Mouse (Mus musculus): ENCODE data around the gene Bag3. TPM values are rescaled to one million over a fixed set of nuclear protein-coding genes. Genes with fewer than 3 reads are reported as not detected.

Bag3 gene
- polyA plus RNA-seq, 1 experiment, result 27.6 TPM

DNA sequence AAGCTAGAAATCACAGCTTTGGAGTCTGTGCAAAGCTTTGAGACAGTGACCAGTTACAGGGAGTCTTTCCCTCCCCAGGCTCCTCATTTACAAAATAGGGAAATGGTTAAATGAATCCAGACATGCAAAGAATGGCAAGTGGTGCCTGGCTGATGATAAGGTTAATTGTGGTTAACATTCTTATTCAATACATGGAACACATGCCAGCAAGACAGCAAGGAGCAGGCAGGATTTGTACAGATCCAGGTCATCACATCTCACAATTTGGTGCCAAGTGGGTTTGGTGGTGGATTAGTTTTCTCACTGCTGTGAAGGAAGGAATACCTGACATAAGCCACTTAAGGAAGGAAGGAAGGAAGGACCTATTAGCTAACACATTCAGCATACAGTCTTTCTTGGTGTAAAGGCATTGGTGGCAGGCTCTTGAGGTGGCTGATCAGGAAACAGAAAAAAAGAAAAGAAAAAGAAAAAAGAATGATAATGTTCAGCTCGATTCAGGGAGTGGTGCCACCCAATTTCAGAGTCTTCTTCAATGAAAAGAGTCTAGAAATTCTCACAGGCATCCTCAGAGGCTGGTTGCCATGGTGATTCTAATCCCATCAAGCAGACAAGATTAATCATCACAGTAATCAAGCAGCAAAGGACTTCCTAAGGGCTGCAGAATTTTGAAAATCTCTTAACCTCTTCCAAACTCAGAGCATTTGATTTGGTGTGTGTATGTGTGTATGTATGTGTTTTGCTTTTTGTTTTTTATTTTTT lies 27.1 kb downstream of the Bag3 start:
- TF ChIP-seq POLR2A (IDR thresholded peaks at IDR 0.05; ENCODE audit: low read depth, low read length), result no peak
- no peak for TF ChIP-seq CTCF (conservative IDR thresholded peaks at IDR 0.05; ENCODE audit: insufficient read depth, insufficient read length, low read depth, low read length)
- H3K27me3 ChIP-seq (replicated peaks; ENCODE audit: control insufficient read depth, insufficient read depth, low read length), result no peaks in the 10 kb centered on the region
- H3K4me3 ChIP-seq (ENCODE audit: insufficient read depth, low read depth, low read length), result no peak overlapping the region
- 56% methylated on average over 1 of the region's 1 CpGs for WGBS
- H3K36me3 ChIP-seq (ENCODE audit: control insufficient read depth, insufficient read depth, low read length), result peaks cover 4% of the 10 kb centered on the region
- H3K4me1 ChIP-seq (ENCODE audit: control insufficient read depth, insufficient read depth, low read length), result peaks cover 7% of the 10 kb centered on the region; the same call in 1 of the 2 replicates
- no peak overlapping the region for H3K27ac ChIP-seq (ENCODE audit: insufficient read depth, low read depth, low read length)
- DNase-seq, result no peak

DNA sequence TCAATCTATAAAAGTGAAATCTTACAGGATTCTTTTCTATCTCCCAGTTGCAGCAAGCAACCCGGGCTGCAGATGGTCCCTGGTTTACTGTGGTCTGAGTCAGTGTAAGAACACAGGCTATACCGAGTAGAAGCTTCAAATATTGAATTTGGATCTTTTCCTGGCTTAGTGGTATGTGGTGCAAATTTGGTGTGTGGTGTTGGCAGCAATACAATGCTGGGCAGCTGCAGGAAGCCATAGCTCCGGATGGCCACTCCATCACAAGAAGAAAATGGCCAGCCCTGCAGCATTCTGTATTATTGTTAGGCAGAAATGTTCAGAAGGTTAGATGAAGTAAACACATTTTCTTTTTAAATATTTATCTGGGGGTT lies 27.7 kb downstream of the Bag3 start:
- WGBS, result 65% methylated on average over 3 of the region's 3 CpGs
- TF ChIP-seq CTCF (conservative IDR thresholded peaks at IDR 0.05; ENCODE audit: insufficient read depth, insufficient read length, low read depth, low read length) (no peak), POLR2A (IDR thresholded peaks at IDR 0.05; ENCODE audit: low read depth, low read length) (no peak)
- no peak overlapping the region for H3K27ac ChIP-seq (ENCODE audit: insufficient read depth, low read depth, low read length)
- H3K36me3 ChIP-seq (ENCODE audit: control insufficient read depth, insufficient read depth, low read length), result peaks cover 2% of the 10 kb centered on the region
- H3K4me3 ChIP-seq (ENCODE audit: insufficient read depth, low read depth, low read length), result no peak overlapping the region
- no peak for DNase-seq
- H3K4me1 ChIP-seq (ENCODE audit: control insufficient read depth, insufficient read depth, low read length), result peaks cover 11% of the 10 kb centered on the region; the same call in 1 of the 2 replicates
- no peaks in the 10 kb centered on the region for H3K27me3 ChIP-seq (replicated peaks; ENCODE audit: control insufficient read depth, insufficient read depth, low read length)

DNA sequence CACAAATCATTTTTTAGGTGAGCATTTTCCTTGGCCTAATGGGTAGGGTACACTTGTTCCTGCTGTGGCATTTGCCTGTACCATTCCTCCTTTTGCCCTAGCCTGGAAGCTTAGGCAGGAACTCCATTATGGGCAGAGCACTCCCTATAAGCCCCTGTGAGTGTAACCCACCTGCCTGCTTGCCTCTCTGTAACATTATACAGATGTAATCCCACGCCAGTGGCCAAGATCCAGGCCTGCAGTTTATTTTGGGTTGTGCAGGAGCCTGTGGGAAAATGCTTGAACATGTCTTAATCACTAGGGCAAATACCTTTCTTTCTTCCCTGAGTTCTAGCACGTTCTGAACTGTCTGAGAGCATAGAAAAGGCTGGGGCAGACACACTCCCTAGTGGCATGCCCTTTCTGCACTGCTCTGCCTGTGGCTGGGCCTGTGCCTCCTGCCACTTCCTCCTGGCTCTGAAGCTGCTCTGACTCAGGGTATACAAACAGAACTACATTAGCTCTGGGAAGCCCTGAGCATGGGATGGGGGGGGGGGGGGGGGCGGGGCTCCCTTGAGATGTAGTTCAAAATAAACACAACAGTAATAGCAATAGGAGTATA lies 29.8 kb downstream of the Bag3 start:
- 34% methylated on average over 3 of the region's 3 CpGs for WGBS
- H3K27me3 ChIP-seq (replicated peaks; ENCODE audit: control insufficient read depth, insufficient read depth, low read length), result no peaks in the 10 kb centered on the region
- DNase-seq, result no peak
- TF ChIP-seq POLR2A (IDR thresholded peaks at IDR 0.05; ENCODE audit: low read depth, low read length) (no peak), CTCF (conservative IDR thresholded peaks at IDR 0.05; ENCODE audit: insufficient read depth, insufficient read length, low read depth, low read length) (no peak)
- no peaks in the 10 kb centered on the region; the same call in 1 of the 2 replicates for H3K36me3 ChIP-seq (ENCODE audit: control insufficient read depth, insufficient read depth, low read length)
- no peak overlapping the region for H3K27ac ChIP-seq (ENCODE audit: insufficient read depth, low read depth, low read length)
- no peak overlapping the region for H3K4me3 ChIP-seq (ENCODE audit: insufficient read depth, low read depth, low read length)
- H3K4me1 ChIP-seq (ENCODE audit: control insufficient read depth, insufficient read depth, low read length), result peaks cover 11% of the 10 kb centered on the region; the same call in 1 of the 2 replicates

DNA sequence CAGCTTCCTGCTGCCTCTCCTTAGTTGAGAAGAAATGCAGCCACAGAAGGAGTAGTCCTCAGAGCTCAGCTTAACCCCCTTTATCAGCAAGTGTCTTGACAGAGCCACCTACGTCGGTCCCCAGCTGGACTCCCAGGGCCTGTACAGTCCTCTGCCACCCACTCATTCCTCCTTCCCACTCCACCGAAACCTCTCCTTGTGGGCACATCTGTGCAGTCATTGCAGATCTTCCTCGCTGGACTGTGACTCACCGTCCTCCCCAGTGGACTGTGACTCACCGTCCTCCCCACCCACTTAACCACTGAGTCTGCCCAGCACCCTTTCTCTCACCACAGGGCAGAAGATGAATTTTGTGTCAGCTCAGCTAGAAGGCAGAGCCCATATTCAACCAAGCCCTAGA lies 31.1 kb downstream of the Bag3 start:
- 53% methylated on average over 6 of the region's 6 CpGs for WGBS
- DNase-seq, result no peak
- no peak overlapping the region for H3K27ac ChIP-seq (ENCODE audit: insufficient read depth, low read depth, low read length)

DNA sequence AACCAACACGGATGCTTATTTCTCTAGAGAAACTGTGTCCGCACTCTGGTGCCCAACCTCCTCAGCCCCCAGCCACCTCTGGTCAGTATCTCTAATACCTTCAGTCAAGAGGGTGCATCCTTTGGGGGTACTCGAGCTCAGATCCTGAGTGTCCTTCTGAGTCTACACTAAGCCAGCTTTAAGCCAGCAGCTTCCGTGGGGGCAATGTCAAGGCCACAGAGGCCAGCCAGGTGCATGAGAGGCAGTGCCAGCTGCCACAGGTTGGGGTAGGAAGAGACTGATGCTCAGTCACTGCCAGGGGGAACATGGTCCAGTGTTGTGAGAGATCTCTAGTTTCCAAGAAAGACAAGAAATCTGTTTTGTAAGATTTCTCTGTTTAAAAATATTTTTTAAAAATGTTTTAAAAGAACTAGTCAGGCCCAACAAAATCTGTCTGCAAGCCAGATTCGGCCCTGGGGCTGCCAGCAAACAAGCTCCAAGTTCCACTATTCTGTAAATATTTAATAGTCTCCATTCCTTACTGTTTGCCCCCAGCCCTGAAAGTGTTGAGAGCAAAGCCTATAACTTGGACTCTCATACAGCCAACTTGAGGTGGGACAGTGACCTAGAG lies 31.8 kb downstream of the Bag3 start:
- peaks cover 11% of the 10 kb centered on the region; the same call in 1 of the 2 replicates for H3K4me1 ChIP-seq (ENCODE audit: control insufficient read depth, insufficient read depth, low read length)
- TF ChIP-seq POLR2A (IDR thresholded peaks at IDR 0.05; ENCODE audit: low read depth, low read length) (no peak), CTCF (conservative IDR thresholded peaks at IDR 0.05; ENCODE audit: insufficient read depth, insufficient read length, low read depth, low read length) (no peak)
- H3K27me3 ChIP-seq (replicated peaks; ENCODE audit: control insufficient read depth, insufficient read depth, low read length), result no peaks in the 10 kb centered on the region
- no peak overlapping the region for H3K4me3 ChIP-seq (ENCODE audit: insufficient read depth, low read depth, low read length)
- WGBS, result 61% methylated on average over 5 of the region's 5 CpGs
- H3K36me3 ChIP-seq (ENCODE audit: control insufficient read depth, insufficient read depth, low read length), result no peaks in the 10 kb centered on the region
- peak; percentile 71 for DNase-seq
- peak overlapping the region; percentile 32; the same call in 1 of the 2 replicates for H3K27ac ChIP-seq (ENCODE audit: insufficient read depth, low read depth, low read length)

More for the DNA sequence above, 31.1 kb downstream of the Bag3 start:
- H3K36me3 ChIP-seq (ENCODE audit: control insufficient read depth, insufficient read depth, low read length), result no peaks in the 10 kb centered on the region
- H3K4me1 ChIP-seq (ENCODE audit: control insufficient read depth, insufficient read depth, low read length), result peaks cover 11% of the 10 kb centered on the region; the same call in 1 of the 2 replicates
- TF ChIP-seq CTCF (conservative IDR thresholded peaks at IDR 0.05; ENCODE audit: insufficient read depth, insufficient read length, low read depth, low read length) (no peak), POLR2A (IDR thresholded peaks at IDR 0.05; ENCODE audit: low read depth, low read length) (no peak)
- no peaks in the 10 kb centered on the region for H3K27me3 ChIP-seq (replicated peaks; ENCODE audit: control insufficient read depth, insufficient read depth, low read length)
- H3K4me3 ChIP-seq (ENCODE audit: insufficient read depth, low read depth, low read length), result no peak overlapping the region

DNA sequence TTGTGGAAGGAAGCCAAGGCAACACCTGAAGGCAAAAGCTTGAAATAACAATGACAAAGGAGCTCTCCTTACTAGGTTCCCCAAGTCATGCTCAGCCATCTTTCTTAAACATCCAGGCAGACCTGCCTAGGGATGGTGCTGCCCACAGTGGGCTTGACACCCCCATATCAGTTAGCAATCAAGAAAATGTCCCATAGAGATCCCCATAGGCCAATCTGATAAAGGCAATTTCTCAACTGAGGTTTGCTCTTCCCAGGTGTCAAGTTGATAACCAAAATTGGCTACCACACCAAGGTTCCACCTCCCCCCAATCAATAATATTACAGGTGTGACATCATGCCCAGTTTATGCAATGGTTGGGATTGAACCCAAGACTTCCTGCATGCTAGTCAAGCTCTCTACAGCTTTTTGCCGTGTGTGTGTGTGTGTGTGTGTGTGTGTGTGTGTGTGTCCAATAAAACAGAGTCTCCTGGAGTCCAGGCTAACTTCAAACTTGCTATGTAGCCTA lies 33.6 kb downstream of the Bag3 start:
- H3K4me1 ChIP-seq (ENCODE audit: control insufficient read depth, insufficient read depth, low read length), result peaks cover 11% of the 10 kb centered on the region; the same call in 1 of the 2 replicates
- TF ChIP-seq CTCF (conservative IDR thresholded peaks at IDR 0.05; ENCODE audit: insufficient read depth, insufficient read length, low read depth, low read length) (no peak), POLR2A (IDR thresholded peaks at IDR 0.05; ENCODE audit: low read depth, low read length) (no peak)
- H3K4me3 ChIP-seq (ENCODE audit: insufficient read depth, low read depth, low read length), result no peak overlapping the region
- no peaks in the 10 kb centered on the region for H3K27me3 ChIP-seq (replicated peaks; ENCODE audit: control insufficient read depth, insufficient read depth, low read length)
- no peaks in the 10 kb centered on the region for H3K36me3 ChIP-seq (ENCODE audit: control insufficient read depth, insufficient read depth, low read length)
- 88% methylated on average over 1 of the region's 1 CpGs for whole genome bisulfite sequencing
- DNase-seq, result no peak
- H3K27ac ChIP-seq (ENCODE audit: insufficient read depth, low read depth, low read length), result no peak overlapping the region

DNA sequence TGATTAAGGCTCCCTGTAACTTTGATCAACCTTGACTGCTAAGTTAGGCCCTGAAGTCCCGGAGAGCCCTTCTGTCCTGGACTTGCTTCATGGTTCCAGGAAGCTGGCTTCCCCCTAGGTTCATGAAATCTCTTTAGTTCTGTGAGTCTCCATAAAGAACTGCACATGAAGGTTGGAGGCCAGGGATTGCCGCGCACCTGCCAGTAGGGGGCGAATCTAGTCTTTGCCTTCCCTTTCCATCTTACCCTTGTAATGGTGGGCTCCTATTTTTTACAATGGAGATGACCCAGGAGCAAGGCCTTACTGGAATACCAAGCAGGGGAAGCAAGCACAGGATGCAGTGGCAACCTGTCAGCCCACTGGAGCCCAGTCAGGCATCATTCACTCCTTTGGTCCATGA lies 40.0 kb downstream of the Bag3 start:
- H3K36me3 ChIP-seq (ENCODE audit: control insufficient read depth, insufficient read depth, low read length), result no peaks in the 10 kb centered on the region
- DNase-seq, result peak; percentile 49
- WGBS, result 45% methylated on average over 4 of the region's 4 CpGs
- no peaks in the 10 kb centered on the region for H3K27me3 ChIP-seq (replicated peaks; ENCODE audit: control insufficient read depth, insufficient read depth, low read length)
- TF ChIP-seq CTCF (conservative IDR thresholded peaks at IDR 0.05; ENCODE audit: insufficient read depth, insufficient read length, low read depth, low read length) (peak; percentile 70), POLR2A (IDR thresholded peaks at IDR 0.05; ENCODE audit: low read depth, low read length) (no peak)
- H3K4me1 ChIP-seq (ENCODE audit: control insufficient read depth, insufficient read depth, low read length), result no peaks in the 10 kb centered on the region
- no peak overlapping the region for H3K4me3 ChIP-seq (ENCODE audit: insufficient read depth, low read depth, low read length)
- H3K27ac ChIP-seq (ENCODE audit: insufficient read depth, low read depth, low read length), result no peak overlapping the region
